Mouse (Mus musculus): ENCODE data around the gene Pramel7.
A peak's percentile ranks its signal among the peaks of the same experiment; 100 is the strongest.
"Not testable (repeated sequence)": the region's sequence is repeated elsewhere in the genome, so short reads cannot be mapped to it uniquely, and the experiment has no call there.

The Pramel7 gene

GRCm38 (mm10) chr2:87496993-87497392 is at the start of gene Pramel7:
Gene Pramel7 (minus strand): TSS chr2:87497093.
- not testable (repeated sequence) for ATAC-seq (ENCODE audit: low TSS enrichment)

- ATAC-seq (ENCODE audit: low TSS enrichment) = no peak
Observed at GRCm38 (mm10) chr2:87545442-87545841, 48.5 kb upstream of the Pramel7 start, which contains the start of gene Olfr1128. Gene Olfr1128 (minus strand): TSS chr2:87545542.

DNA sequence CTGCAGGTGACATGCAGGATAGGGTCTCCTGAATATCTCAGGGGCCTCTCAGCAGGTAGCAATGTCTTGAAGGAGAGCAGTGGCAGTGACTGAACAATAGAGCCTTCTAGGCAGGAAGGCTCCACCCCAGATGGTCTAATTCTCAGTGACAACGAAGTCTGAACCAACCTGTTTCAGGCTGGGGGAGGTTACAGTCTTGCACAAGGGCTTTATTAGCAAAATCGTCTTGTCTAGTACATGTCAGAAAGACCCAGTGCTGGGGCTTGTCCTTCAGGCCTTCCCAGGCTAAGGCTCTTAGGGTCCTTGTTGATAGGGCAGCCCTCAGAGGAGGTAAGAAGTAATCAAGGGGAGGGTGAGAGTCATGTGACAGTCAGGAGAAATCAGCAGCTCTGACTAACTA is 37.9 kb upstream of the Pramel7 start:
- ATAC-seq (ENCODE audit: low TSS enrichment) = no peak

GRCm38 (mm10) chr2:87531496-87531895 is 34.6 kb upstream of the Pramel7 start, which contains the start of gene Olfr153:
Gene Olfr153 (plus strand): TSS chr2:87531796.
- ATAC-seq (ENCODE audit: low TSS enrichment) = no peak

DNA sequence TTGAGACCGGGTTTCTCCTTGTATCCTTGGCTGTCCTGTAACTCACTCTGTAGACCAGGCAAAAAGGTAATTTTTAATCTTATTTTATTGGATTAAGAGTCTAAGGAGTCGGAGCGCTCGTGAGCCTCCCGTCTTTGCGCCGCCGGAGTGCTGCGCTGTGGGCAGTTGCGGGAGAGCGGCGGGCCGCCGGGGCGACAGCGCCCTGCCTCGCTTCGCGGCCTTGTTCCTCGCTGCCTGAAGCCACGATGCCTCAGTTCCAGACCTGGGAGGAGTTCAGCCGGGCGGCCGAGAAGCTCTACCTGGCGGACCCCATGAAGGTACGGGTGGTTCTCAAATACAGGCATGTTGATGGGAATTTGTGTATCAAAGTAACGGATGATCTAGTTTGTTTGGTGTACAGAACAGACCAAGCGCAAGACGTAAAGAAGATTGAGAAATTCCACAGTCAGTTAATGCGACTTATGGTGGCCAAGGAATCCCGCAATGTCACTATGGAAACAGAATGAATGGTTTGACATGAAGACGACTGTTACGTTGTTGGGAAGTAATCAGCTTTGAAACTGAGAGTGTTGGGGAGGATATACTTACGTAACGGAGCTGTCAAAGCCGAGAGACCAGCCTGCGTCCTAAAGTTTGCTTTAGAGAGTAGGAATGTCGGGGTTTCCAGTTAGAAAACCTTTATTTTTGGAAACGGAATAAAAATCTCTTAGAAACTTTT is 29.2 kb upstream of the Pramel7 start:
- ATAC-seq (ENCODE audit: low TSS enrichment) = peak; percentile 98

DNA sequence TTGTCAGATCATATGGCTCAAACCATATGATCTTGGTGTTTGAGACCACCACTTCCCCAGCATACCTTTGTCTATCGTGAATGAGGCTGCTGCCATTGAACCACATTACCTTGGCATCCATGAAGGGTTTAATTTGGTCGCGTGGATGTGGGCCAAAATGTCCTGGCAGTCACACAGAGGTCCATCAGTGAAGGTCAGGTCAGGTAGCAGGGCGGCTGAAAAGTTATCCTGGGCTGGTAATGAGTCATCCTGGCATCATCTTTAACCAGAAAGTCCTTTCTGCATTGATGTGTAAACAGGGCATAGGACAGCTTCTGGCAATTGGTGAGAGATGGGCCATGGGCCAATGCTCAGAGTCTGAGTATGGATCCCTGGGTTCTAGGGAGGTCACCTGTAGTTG is 23.8 kb upstream of the Pramel7 start:
- ATAC-seq (ENCODE audit: low TSS enrichment) = no peak

DNA sequence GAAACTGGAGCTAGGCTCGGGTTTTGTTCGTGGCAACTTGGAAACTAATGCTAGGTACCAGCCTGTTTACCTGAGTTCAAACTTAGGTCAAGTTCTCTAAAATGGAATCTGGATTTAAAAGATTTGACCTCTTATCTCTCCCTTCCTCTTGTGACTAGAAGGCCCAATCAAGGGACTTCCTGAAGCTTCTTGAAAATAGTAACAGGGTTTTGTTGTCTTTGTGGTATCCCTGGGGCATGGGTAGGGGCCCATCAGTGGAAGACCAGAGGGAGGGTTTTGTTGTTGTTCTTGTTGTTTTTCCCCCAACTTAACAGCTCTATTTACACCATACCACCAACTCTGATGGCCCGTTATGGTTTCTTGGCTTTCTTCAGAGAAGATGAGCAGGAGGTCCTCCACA is 19.7 kb upstream of the Pramel7 start:
- ATAC-seq (ENCODE audit: low TSS enrichment) = no peak

GRCm38 (mm10) chr2:87515457-87516060 is 18.7 kb upstream of the Pramel7 start:
- no peak for ATAC-seq (ENCODE audit: low TSS enrichment)

- ATAC-seq (ENCODE audit: low TSS enrichment) = no peak
Observed at GRCm38 (mm10) chr2:87515046-87515445, 18.2 kb upstream of the Pramel7 start.

DNA sequence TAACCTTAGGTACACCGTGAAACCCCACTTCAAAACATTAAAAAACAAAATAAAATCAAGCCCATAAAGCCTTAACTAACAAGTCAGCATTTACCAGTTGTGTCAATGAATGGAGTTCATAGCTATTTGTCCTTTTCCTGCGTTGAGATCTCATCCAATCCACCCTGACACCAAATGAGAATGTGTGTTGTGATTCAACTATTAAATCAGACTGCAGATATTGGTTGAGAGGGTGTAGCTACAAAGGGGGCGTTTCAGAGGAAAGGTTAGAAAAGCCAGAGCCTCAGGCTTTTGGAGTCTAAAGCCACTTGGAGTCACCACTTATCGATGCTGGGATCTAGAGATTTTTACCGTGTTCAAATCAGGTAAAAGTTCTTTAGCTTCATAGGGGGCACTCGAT is 9.4 kb upstream of the Pramel7 start, which contains the start of gene Pramel6:
Pramel6 (plus strand) TSS at position 301 of the 400 bp plus-strand sequence.
- no peak for ATAC-seq (ENCODE audit: low TSS enrichment)

DNA sequence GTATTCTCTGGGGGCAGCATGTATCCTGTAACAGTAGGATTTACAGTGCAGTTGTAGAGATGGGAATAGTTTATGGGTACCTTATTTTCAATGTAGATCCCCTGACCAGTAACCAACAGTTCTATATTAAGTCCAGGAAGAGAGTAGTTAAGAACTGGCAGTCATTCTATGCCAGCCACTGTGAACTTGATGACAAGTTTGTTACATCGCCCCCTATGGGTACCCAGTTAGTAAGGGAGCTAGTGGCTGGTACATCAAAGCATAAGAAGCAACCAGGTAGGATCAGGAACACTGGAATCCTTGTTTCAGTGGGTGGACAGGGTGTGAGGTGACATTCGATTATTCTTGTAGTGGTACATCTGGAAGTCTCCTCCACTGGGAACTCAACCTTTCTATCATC is 14.6 kb downstream of the Pramel7 start:
- no peak for ATAC-seq (ENCODE audit: low TSS enrichment)

DNA sequence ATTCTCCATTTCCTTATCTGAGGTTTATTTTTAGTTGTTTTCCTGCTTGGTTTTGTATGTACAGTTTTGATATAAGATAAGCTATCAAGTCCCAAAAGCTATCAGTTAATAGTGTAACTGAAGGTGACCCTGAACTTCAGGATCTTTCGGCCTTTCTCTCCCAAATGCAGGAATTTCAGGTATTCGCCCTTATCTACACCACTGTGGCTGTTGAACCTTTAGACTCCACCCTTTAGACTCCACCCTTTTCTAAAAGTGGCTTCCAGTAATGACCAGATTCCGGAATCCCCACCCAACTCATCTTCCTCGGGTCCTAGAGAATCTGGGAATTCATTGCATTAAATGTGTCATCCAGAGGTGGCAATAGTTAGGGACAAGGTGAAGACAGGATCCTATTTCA is 15.7 kb downstream of the Pramel7 start:
- ATAC-seq (ENCODE audit: low TSS enrichment) = no peak

- ATAC-seq (ENCODE audit: low TSS enrichment) = no peak
Observed at GRCm38 (mm10) chr2:87480207-87480606, 16.7 kb downstream of the Pramel7 start.

GRCm38 (mm10) chr2:87461769-87462168 is 35.1 kb downstream of the Pramel7 start:
- ATAC-seq (ENCODE audit: low TSS enrichment) = no peak

DNA sequence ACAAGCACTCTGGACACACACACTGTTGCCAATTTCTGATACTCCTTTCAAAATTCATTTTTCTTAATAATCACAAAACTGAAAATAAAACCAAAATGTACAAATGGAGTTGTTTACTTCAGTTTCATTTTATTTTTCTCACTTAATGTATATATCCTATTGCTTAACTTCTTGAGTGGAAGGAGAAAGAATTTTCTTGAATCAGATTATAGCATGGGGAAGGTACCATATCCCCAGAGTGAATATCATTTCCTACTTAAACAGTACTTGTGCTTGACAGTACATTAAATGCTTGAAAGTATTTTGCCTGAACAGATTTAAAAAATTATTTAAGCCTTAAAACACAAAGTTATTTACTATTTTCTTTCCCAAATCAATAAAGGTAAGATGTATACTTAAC is 43.2 kb downstream of the Pramel7 start, which contains the start of gene Olfr1126:
Olfr1126 (plus strand) TSS at position 301 of the 400 bp plus-strand sequence.
- ATAC-seq (ENCODE audit: low TSS enrichment) = no peak
